Mouse (Mus musculus) frontal cortex, adult (tissue): ENCODE data around the gene Tmem222.

Experiments used
- ATAC-seq: cut with Nextera tagmentation; 2 replicates; pipeline ENCODE4 v1.9.2; 2017; ENCODE audit warnings: mild to moderate bottlenecking, moderate library complexity, mixed read lengths; ENCODE audit not compliant: low TSS enrichment

The Tmem222 gene

GRCm38 (mm10) chr4:133285299-133285698 is 7.7 kb upstream of the Tmem222 start:
- ATAC-seq, result no peak

GRCm38 (mm10) chr4:133282656-133283055 is 5.1 kb upstream of the Tmem222 start:
- ATAC-seq, result no peak

GRCm38 (mm10) chr4:133281951-133282481 is 4.4 kb upstream of the Tmem222 start:
- ATAC-seq, result no peak

GRCm38 (mm10) chr4:133281513-133281912 is 3.9 kb upstream of the Tmem222 start:
- no peak for ATAC-seq

GRCm38 (mm10) chr4:133278482-133278881 is 890 bp upstream of the Tmem222 start:
- ATAC-seq, result peak; percentile 8; the same call in 1 of the 2 replicates

GRCm38 (mm10) chr4:133278067-133278466 is 475 bp upstream of the Tmem222 start:
- ATAC-seq, result no peak

- no peak for ATAC-seq
Measured at GRCm38 (mm10) chr4:133270929-133271328, 6.7 kb downstream of the Tmem222 start.

GRCm38 (mm10) chr4:133269596-133269995 is 8.0 kb downstream of the Tmem222 start:
- no peak for ATAC-seq

GRCm38 (mm10) chr4:133268931-133269330 is 8.7 kb downstream of the Tmem222 start:
- ATAC-seq, result no peak

- no peak for ATAC-seq
Measured at GRCm38 (mm10) chr4:133266248-133266880, 11.2 kb downstream of the Tmem222 start.

GRCm38 (mm10) chr4:133265759-133266158 is 11.8 kb downstream of the Tmem222 start:
- ATAC-seq, result no peak

GRCm38 (mm10) chr4:133265297-133265696 is 12.3 kb downstream of the Tmem222 start:
- no peak for ATAC-seq

GRCm38 (mm10) chr4:133264559-133264958 is 13.0 kb downstream of the Tmem222 start:
- no peak for ATAC-seq

- no peak for ATAC-seq
Measured at GRCm38 (mm10) chr4:133263756-133264155, 13.8 kb downstream of the Tmem222 start.

- peak; percentile 55; the same call in 1 of the 2 replicates for ATAC-seq
Measured at GRCm38 (mm10) chr4:133262882-133263281, 14.7 kb downstream of the Tmem222 start, which contains the start of gene Sytl1. Gene Sytl1 (minus strand): TSS chr4:133263113.

GRCm38 (mm10) chr4:133262375-133262765 is 15.2 kb downstream of the Tmem222 start:
- ATAC-seq, result 0 out of 2 replicates have a peak, but pooled peaks have one; percentile 44

GRCm38 (mm10) chr4:133261641-133262374 is 15.8 kb downstream of the Tmem222 start:
- ATAC-seq, result no peak

- no peak for ATAC-seq
Measured at GRCm38 (mm10) chr4:133257798-133258408, 19.7 kb downstream of the Tmem222 start.

- ATAC-seq, result no peak
Measured at GRCm38 (mm10) chr4:133257230-133257629, 20.4 kb downstream of the Tmem222 start.

- no peak for ATAC-seq
Measured at GRCm38 (mm10) chr4:133256820-133257219, 20.8 kb downstream of the Tmem222 start.

- ATAC-seq, result no peak
Measured at GRCm38 (mm10) chr4:133255392-133255791, 22.2 kb downstream of the Tmem222 start.

- ATAC-seq, result no peak
Measured at GRCm38 (mm10) chr4:133253412-133253811, 24.2 kb downstream of the Tmem222 start.
